13 mouse cellular contexts compared by ENCODE assay signal in the genomic region with DNA sequence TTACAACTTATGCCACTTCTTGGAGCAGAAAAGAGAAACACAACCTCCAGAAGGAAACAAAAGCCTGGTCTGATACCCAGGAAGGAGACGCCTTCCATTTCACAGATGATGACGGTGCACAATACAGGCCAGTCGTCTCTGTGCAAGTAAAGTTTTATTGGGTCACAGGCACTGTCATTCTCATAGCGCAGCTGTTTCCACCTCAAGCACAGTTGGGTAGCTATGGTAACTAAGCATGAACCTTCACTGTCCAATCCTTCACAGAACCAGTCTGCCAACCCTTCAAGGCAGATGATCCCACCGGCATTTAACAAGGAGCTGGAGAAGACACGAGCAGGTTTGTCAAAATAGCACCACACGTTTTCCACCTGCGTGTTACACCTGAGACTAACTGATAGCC. TPM values are rescaled to one million over a fixed set of nuclear protein-coding genes. Genes with fewer than 3 reads are reported as not detected.
DNase-seq lines count a peak whose midpoint lies in the region; ATAC-seq and TF ChIP-seq lines count a peak whose summit lies in the region.
"Had no signal": no experiment of that assay in that cellular context is flagged by ENCODE, and none has a peak within 500 bp of the region (broad histone marks: within the 10 kb centered on the region; RNA-seq: fewer than 3 reads in every experiment).

No protein-coding gene starts in this region.

- H3K27ac ChIP-seq in intestine, postnatal 0 days (ENCODE audit: low read depth, low read length) = no peak overlapping the region
- no peak overlapping the region for H3K27ac ChIP-seq in intestine, embryonic 16.5 days (ENCODE audit: low read length)
- 0 out of 2 replicates have a peak overlapping the region, but pooled peaks have one; percentile 17 for H3K27ac ChIP-seq in hindbrain, embryonic 14.5 days
- peak overlapping the region; percentile 35; the same call in 1 of the 2 replicates for H3K27ac ChIP-seq in midbrain, embryonic 11.5 days (ENCODE audit: low read depth, low read length)
- H3K27ac ChIP-seq: limb, embryonic 15.5 days had no signal

- DNase-seq in R1 (ENCODE audit: low read depth, low spot score) = peak; percentile 33
- no peak for DNase-seq in hindbrain, embryonic 14.5 days (ENCODE audit: low spot score)
- no peak for DNase-seq in midbrain, embryonic 11.5 days (ENCODE audit: low spot score, missing footprints)
- no peak for DNase-seq in left cerebral cortex, adult 8-10 months (ENCODE audit: low spot score in 2 of 2)
- no peak for DNase-seq in frontal cortex, postnatal 25 days (ENCODE audit: low spot score in 2 of 2)
- DNase-seq: cerebellum, adult 8-10 months; kidney, adult 18-20 months; thymus, postnatal 36 days had no signal

- H3K36me3 ChIP-seq in intestine, postnatal 0 days (ENCODE audit: control insufficient read depth, insufficient read depth) = peaks cover 19% of the 10 kb centered on the region
- H3K36me3 ChIP-seq in intestine, embryonic 16.5 days (ENCODE audit: control insufficient read depth, insufficient read depth, low read length) = peaks cover 2% of the 10 kb centered on the region; the same call in 1 of the 2 replicates
- H3K36me3 ChIP-seq in hindbrain, embryonic 14.5 days (replicated peaks; ENCODE audit: control insufficient read depth, insufficient read depth) = no peaks in the 10 kb centered on the region
- H3K36me3 ChIP-seq in midbrain, embryonic 11.5 days (ENCODE audit: control insufficient read depth, insufficient read depth, low read length) = peaks cover 5% of the 10 kb centered on the region; the same call in 1 of the 2 replicates
- H3K36me3 ChIP-seq: heart, embryonic 15.5 days had no signal

- no peak overlapping the region for H3K4me2 ChIP-seq in intestine, postnatal 0 days (replicated peaks; ENCODE audit: low read depth)
- no peak overlapping the region for H3K4me2 ChIP-seq in intestine, embryonic 16.5 days (ENCODE audit: low read depth, low read length)
- H3K4me2 ChIP-seq in hindbrain, embryonic 14.5 days (replicated peaks) = no peak overlapping the region
- H3K4me2 ChIP-seq in midbrain, embryonic 11.5 days = no peak overlapping the region
- H3K4me2 ChIP-seq: heart, embryonic 15.5 days; limb, embryonic 15.5 days had no signal

- H3K4me1 ChIP-seq in intestine, postnatal 0 days (replicated peaks; ENCODE audit: control insufficient read depth, insufficient read depth, low read length) = peaks cover 3% of the 10 kb centered on the region
- peaks cover 49% of the 10 kb centered on the region for H3K4me1 ChIP-seq in intestine, embryonic 16.5 days (ENCODE audit: control insufficient read depth, insufficient read depth, low read length)
- H3K4me1 ChIP-seq in hindbrain, embryonic 14.5 days (replicated peaks; ENCODE audit: control insufficient read depth, insufficient read depth, low read length) = peaks cover 35% of the 10 kb centered on the region
- peaks cover 36% of the 10 kb centered on the region for H3K4me1 ChIP-seq in midbrain, embryonic 11.5 days (ENCODE audit: control insufficient read depth, insufficient read depth, low read length)

- 61% methylated on average over 8 of the region's 8 CpGs for WGBS in intestine, postnatal 0 days
- WGBS in intestine, embryonic 16.5 days = 75% methylated on average over 8 of the region's 8 CpGs
- 41% methylated on average over 8 of the region's 8 CpGs for WGBS in hindbrain, embryonic 14.5 days
- WGBS in midbrain, embryonic 11.5 days = 67% methylated on average over 8 of the region's 8 CpGs

- no peaks in the 10 kb centered on the region for H3K27me3 ChIP-seq in intestine, postnatal 0 days (replicated peaks; ENCODE audit: control insufficient read depth, insufficient read depth, low read length)
- H3K27me3 ChIP-seq in intestine, embryonic 16.5 days (replicated peaks; ENCODE audit: control insufficient read depth, insufficient read depth, low read length) = no peaks in the 10 kb centered on the region
- H3K27me3 ChIP-seq in hindbrain, embryonic 14.5 days (ENCODE audit: control insufficient read depth, insufficient read depth, low read length) = no peaks in the 10 kb centered on the region
- H3K27me3 ChIP-seq in midbrain, embryonic 11.5 days (ENCODE audit: control insufficient read depth, insufficient read depth, low read length) = no peaks in the 10 kb centered on the region
- H3K27me3 ChIP-seq: CH12.LX; heart, embryonic 15.5 days; limb, embryonic 15.5 days had no signal

- peak; percentile 43; the same call in 1 of the 2 replicates for ATAC-seq in intestine, postnatal 0 days
- no peak for ATAC-seq in intestine, embryonic 16.5 days
- peak; percentile 54; the same call in 1 of the 2 replicates for ATAC-seq in hindbrain, embryonic 14.5 days (ENCODE audit: low FRiP score)
- ATAC-seq in midbrain, embryonic 11.5 days (ENCODE audit: low FRiP score) = no peak

- no peaks in the 10 kb centered on the region for H3K9me3 ChIP-seq in intestine, postnatal 0 days (ENCODE audit: control insufficient read depth)
- H3K9me3 ChIP-seq in intestine, embryonic 16.5 days (ENCODE audit: control insufficient read depth, low read length) = no peaks in the 10 kb centered on the region
- H3K9me3 ChIP-seq in hindbrain, embryonic 14.5 days (ENCODE audit: control insufficient read depth, low read length) = no peaks in the 10 kb centered on the region
- H3K9me3 ChIP-seq in midbrain, embryonic 11.5 days (ENCODE audit: control insufficient read depth, low read length) = no peaks in the 10 kb centered on the region
- H3K9me3 ChIP-seq: heart, embryonic 15.5 days; limb, embryonic 15.5 days had no signal

- no peak for TF ChIP-seq CTCF in intestine, postnatal 0 days (IDR thresholded peaks at IDR 0.05; ENCODE audit: low read depth)

- no peak overlapping the region for H3K9ac ChIP-seq in intestine, postnatal 0 days (ENCODE audit: low read depth, low read length)
- H3K9ac ChIP-seq in intestine, embryonic 16.5 days (ENCODE audit: low read depth, low read length) = no peak overlapping the region
- no peak overlapping the region for H3K9ac ChIP-seq in hindbrain, embryonic 14.5 days
- no peak overlapping the region for H3K9ac ChIP-seq in midbrain, embryonic 11.5 days (ENCODE audit: low read length)
- H3K9ac ChIP-seq: heart, embryonic 15.5 days; limb, embryonic 15.5 days had no signal

- no peak overlapping the region for H3K4me3 ChIP-seq in intestine, postnatal 0 days (ENCODE audit: low read depth, low read length)
- H3K4me3 ChIP-seq in intestine, embryonic 16.5 days (ENCODE audit: low read length) = no peak overlapping the region
- H3K4me3 ChIP-seq in hindbrain, embryonic 14.5 days (replicated peaks; ENCODE audit: low read length) = no peak overlapping the region
- H3K4me3 ChIP-seq in midbrain, embryonic 11.5 days (ENCODE audit: low read depth, low read length) = no peak overlapping the region
- H3K4me3 ChIP-seq: heart, embryonic 15.5 days; limb, embryonic 15.5 days had no signal

RNA-seq across cellular contexts. Expression of gene Irs2, which starts 16.2 kb away (rescaled TPM):
- 6.0 and 7.7 TPM in 2 replicates for polyA plus RNA-seq in intestine, postnatal 0 days (2015; fragmentation: Nextera tagmentation; extraction: Ambion mirVana)
- 4.4 and 4.7 TPM in 2 replicates for polyA plus RNA-seq in intestine, embryonic 16.5 days (2015; fragmentation: Nextera tagmentation; extraction: Ambion mirVana)
- 5.4 and 5.8 TPM in 2 replicates for polyA plus RNA-seq in hindbrain, embryonic 14.5 days (2014; fragmentation: Nextera tagmentation; extraction: Ambion mirVana)
- 5.2 and 6.2 TPM in 2 replicates for polyA plus RNA-seq in midbrain, embryonic 11.5 days (2014; fragmentation: Nextera tagmentation; extraction: Ambion mirVana)
- total RNA-seq in left cerebral cortex, adult 8-10 months (2022) = 10 to 100 TPM; 39.4 to 46.7 (median 43.6) TPM

Comparison
In these comparisons a context has a peak if more than half of its experiments do, and no peak if none do; other contexts are left out.
1. ATAC-seq: peak in intestine, postnatal 0 days (single experiment) and hindbrain, embryonic 14.5 days (single experiment); none in intestine, embryonic 16.5 days (single experiment) and midbrain, embryonic 11.5 days (single experiment).
2. H3K27ac ChIP-seq: peak in hindbrain, embryonic 14.5 days (single experiment) and midbrain, embryonic 11.5 days (single experiment); none in intestine, postnatal 0 days (single experiment) and intestine, embryonic 16.5 days (single experiment).